Mouse (Mus musculus) bone marrow, adult 2 months (tissue): ENCODE data around the gene Cep72.

Experiments used
- CTCF ChIP-seq: fragments of 200-500 bp; IDR thresholded peaks from 2 replicates; pipeline ENCODE4 v1.5.1; 2011; ENCODE audit warnings: low read length, control low read depth; ENCODE audit not compliant: control insufficient read depth, insufficient read depth
- POLR2A ChIP-seq: fragments of 200-500 bp; IDR thresholded peaks from 2 replicates; pipeline ENCODE4 v1.6.1; 2011; ENCODE audit warnings: low read depth, mild to moderate bottlenecking, control low read depth, low read length, borderline replicate concordance; ENCODE audit not compliant: control insufficient read depth

GRCm38 (mm10) chr13:74107410-74107809 is 45.3 kb upstream of the Cep72 start:
- TF ChIP-seq CTCF (no peak), POLR2A (no peak)
